11 mouse cellular contexts compared by ENCODE assay signal in genomic region chr13:112187226-112187625, GRCm38 (mm10).
DNase-seq lines count a peak whose midpoint lies in the region; ATAC-seq and TF ChIP-seq lines count a peak whose summit lies in the region.
"Had no signal": no experiment of that assay in that cellular context is flagged by ENCODE, and none has a peak within 500 bp of the region (broad histone marks: within the 10 kb centered on the region; RNA-seq: fewer than 3 reads in every experiment).

No protein-coding gene starts in this region.

- no peaks in the 10 kb centered on the region for H3K36me3 ChIP-seq in hindbrain, postnatal 0 days (ENCODE audit: insufficient read depth, low read length)
- no peaks in the 10 kb centered on the region for H3K36me3 ChIP-seq in hindbrain, embryonic 11.5 days (ENCODE audit: control insufficient read depth, insufficient read depth, low read length)
- H3K36me3 ChIP-seq: limb, embryonic 10.5 days had no signal

- TF ChIP-seq CTCF in hindbrain, postnatal 0 days (IDR thresholded peaks at IDR 0.05; ENCODE audit: low read depth) = no peak

- no peak overlapping the region for H3K27ac ChIP-seq in hindbrain, postnatal 0 days
- H3K27ac ChIP-seq in hindbrain, embryonic 11.5 days (ENCODE audit: low read depth, low read length) = no peak overlapping the region
- H3K27ac ChIP-seq: limb, embryonic 10.5 days had no signal

- no peak for ATAC-seq in hindbrain, postnatal 0 days
- ATAC-seq in hindbrain, embryonic 11.5 days (ENCODE audit: low FRiP score) = no peak
- ATAC-seq: intestine, postnatal 0 days had no signal

- peaks cover 12% of the 10 kb centered on the region for H3K4me1 ChIP-seq in hindbrain, postnatal 0 days (ENCODE audit: insufficient read depth, low read length)
- H3K4me1 ChIP-seq in hindbrain, embryonic 11.5 days (replicated peaks; ENCODE audit: control insufficient read depth, insufficient read depth, low read length) = no peaks in the 10 kb centered on the region

- H3K27me3 ChIP-seq in hindbrain, postnatal 0 days (ENCODE audit: insufficient read depth, low read length) = no peaks in the 10 kb centered on the region
- H3K27me3 ChIP-seq in hindbrain, embryonic 11.5 days (ENCODE audit: control insufficient read depth, insufficient read depth, low read length) = no peaks in the 10 kb centered on the region

- H3K4me2 ChIP-seq in hindbrain, postnatal 0 days (ENCODE audit: low read depth, low read length) = no peak overlapping the region
- no peak overlapping the region for H3K4me2 ChIP-seq in hindbrain, embryonic 11.5 days (replicated peaks; ENCODE audit: low read depth, low read length)

- WGBS in hindbrain, postnatal 0 days = 32% methylated on average over 3 of the region's 3 CpGs
- 72% methylated on average over 3 of the region's 3 CpGs for WGBS in hindbrain, embryonic 11.5 days

- DNase-seq in hindbrain, postnatal 0 days (ENCODE audit: low spot score) = peak; percentile 32
- no peak for DNase-seq in hindbrain, embryonic 11.5 days (ENCODE audit: low spot score)
- DNase-seq in frontal cortex, adult 2 months (ENCODE audit: extremely low spot score in 1 of 2, low spot score in 1 of 2) = peak; percentile 45 to 68
- peak; percentile 36 for DNase-seq in heart, postnatal 4 days
- peak; percentile 53 to 56 for DNase-seq in right cerebral cortex, adult 2 months (ENCODE audit: low spot score in 2 of 2)
- DNase-seq in ovary, postnatal 14 days (ENCODE audit: low spot score) = no peak
- DNase-seq in adrenal gland, postnatal 10 days = no peak
- DNase-seq: adrenal gland, postnatal 14 days; lung, postnatal 4 days had no signal

- H3K4me3 ChIP-seq in hindbrain, postnatal 0 days (ENCODE audit: low read length) = no peak overlapping the region
- no peak overlapping the region for H3K4me3 ChIP-seq in hindbrain, embryonic 11.5 days (ENCODE audit: low read depth, low read length)
- H3K4me3 ChIP-seq: limb, embryonic 10.5 days had no signal

- no peaks in the 10 kb centered on the region for H3K9me3 ChIP-seq in hindbrain, postnatal 0 days (ENCODE audit: low read length)
- H3K9me3 ChIP-seq in hindbrain, embryonic 11.5 days (ENCODE audit: control insufficient read depth, low read length) = no peaks in the 10 kb centered on the region
- H3K9me3 ChIP-seq: limb, embryonic 10.5 days had no signal

- no peak overlapping the region for H3K9ac ChIP-seq in hindbrain, postnatal 0 days (replicated peaks; ENCODE audit: low read length)
- H3K9ac ChIP-seq in hindbrain, embryonic 11.5 days (ENCODE audit: low read depth, low read length) = no peak overlapping the region

Comparison
In these comparisons a context has a peak if more than half of its experiments do, and no peak if none do; other contexts are left out.
1. DNase-seq: peak in hindbrain, postnatal 0 days (single experiment), frontal cortex, adult 2 months (2 of 2), heart, postnatal 4 days (single experiment) and right cerebral cortex, adult 2 months (2 of 2); none in hindbrain, embryonic 11.5 days (single experiment), ovary, postnatal 14 days (single experiment) and adrenal gland, postnatal 10 days (single experiment).